Mouse (Mus musculus): ENCODE measurements around the gene Olfr920.

Olfr920 gene

DNA sequence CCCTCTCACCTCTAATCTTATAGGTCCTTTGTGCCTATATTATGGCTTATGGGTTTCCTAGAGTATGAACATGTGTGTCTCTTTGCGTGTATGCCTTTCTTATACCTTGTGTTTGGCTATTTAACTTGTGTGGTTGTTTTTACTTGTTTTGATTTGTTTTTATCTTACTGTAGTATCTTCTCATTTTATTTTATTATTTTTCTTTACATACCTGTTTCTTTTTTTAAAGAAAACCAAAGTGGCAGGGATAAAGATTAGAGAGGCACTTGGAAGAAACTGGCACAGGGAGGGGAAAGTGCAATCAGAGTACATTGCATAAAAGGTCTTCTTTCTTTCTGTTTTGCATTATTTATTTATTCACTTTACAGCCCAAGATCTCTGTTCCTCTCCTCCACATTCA is at the start of gene Olfr920:
Olfr920 (plus strand) TSS at position 301 of the 400 bp plus-strand sequence.
- DNase-seq = no peak

- no peak for DNase-seq
Measured at GRCm38 (mm10) chr9:38718102-38718501, 34.0 kb upstream of the Olfr920 start, which contains the start of gene Vwa5a. Gene Vwa5a (plus strand): TSS chr9:38718268.

DNA sequence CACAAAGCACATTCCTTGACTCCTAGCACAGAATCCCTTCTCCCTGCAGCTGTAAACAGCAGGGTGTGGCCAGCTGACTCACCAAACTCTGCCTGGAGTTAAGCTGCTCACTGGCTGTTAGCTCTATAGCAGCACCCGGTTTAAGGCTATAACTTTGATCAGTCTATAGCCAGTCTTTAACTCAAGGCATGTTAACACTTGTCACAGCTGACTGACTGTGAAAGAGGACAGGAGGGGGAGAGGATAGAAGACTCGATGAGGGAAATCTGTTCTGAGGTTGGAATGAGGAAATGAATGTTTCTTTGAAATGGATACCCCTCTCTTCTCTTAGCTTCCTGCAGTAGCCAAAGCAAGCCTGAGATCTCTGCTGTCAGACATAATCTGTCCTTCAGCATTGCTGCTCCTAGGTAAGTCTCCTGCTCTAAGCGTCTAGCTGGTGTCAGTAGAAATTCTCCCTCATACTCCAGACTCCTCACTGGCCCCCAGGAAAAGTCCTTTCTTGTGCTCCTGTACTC is 33.1 kb upstream of the Olfr920 start:
- no peak for DNase-seq

GRCm38 (mm10) chr9:38724044-38724443 is 28.1 kb upstream of the Olfr920 start:
- no peak for DNase-seq

- no peak for DNase-seq
Measured at GRCm38 (mm10) chr9:38728218-38728617, 23.9 kb upstream of the Olfr920 start.

DNA sequence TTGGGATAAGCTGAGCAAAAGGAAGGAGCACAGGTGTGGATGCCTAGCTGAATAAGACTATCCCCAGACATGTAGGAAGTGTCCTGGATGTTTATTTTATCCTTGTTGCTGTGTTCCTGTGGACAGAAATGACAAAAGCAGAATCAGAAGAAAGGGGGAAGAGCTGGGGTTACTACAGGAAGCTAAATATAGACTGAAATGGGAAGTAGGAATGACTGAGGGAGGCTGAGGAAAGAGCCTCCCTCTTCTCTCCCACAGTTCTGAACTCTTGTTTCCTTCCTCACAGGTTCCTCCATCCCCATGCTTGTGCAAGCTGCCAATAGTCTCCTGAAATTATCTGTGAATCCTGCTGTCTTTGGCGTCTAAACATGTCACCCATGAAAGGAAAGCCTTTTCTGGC is 10.7 kb upstream of the Olfr920 start:
- no peak for DNase-seq

DNA sequence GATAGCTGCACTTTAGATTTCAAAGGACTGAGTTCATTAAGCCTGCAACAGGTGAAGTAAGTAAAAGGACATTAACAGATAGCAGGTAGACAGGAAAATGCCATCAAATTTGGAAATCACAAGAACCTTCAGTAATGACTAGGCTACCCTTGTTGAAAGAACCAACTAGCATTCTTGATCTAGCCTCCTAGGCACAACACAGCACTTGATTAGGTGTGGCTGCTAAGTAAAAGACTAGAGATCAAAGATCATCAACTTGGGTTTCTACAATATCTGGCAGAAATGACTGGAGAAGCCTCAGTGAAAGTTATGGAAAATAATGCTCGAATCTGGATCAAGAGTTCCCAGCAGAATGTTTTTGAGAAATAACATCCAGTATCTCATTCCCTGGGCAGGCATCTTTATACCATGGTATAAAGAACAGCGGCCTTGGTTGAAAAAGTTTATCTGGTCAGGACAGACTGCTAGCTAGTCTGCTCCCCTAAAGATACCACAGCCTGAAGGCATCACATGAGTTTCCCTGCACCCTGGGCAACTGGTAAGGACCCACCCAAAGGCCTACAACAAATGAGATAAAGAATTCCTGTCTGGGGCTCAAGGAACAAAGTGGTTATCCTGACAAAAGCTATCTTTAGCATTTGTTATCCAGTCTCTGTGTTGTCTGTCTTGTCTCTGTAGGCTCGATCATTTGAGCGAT is 7.3 kb upstream of the Olfr920 start:
- DNase-seq = no peak

GRCm38 (mm10) chr9:38772768-38773167 is 20.7 kb downstream of the Olfr920 start, which contains the start of gene Olfr921:
Gene Olfr921 (plus strand): TSS chr9:38773068.
- no peak for DNase-seq

GRCm38 (mm10) chr9:38792689-38793088 is 40.6 kb downstream of the Olfr920 start:
- DNase-seq = no peak

- no peak for DNase-seq
Measured at GRCm38 (mm10) chr9:38805696-38806095, 53.6 kb downstream of the Olfr920 start.

All from layer of hippocampus, adult 9-11 months (tissue).